Mouse (Mus musculus) thymus, adult 2 months (tissue): ENCODE data around the gene Map1lc3b. TPM values are rescaled to one million over a fixed set of nuclear protein-coding genes. Genes with fewer than 3 reads are reported as not detected.

Experiments used
- DNase-seq: peaks from one replicate; pipeline ENCODE4 v3.0.0; 2021
- H3K27ac ChIP-seq: fragments of 200-500 bp; 2 replicates; pipeline ENCODE4 v1.5.1; 2012; ENCODE audit warnings: low read length, control low read depth; ENCODE audit not compliant: control insufficient read depth, insufficient read depth
- H3K27me3 ChIP-seq: fragments of 200-500 bp; 2 replicates; pipeline ENCODE4 v1.6.1; 2012; ENCODE audit warnings: mild to moderate bottlenecking, low read length, moderate library complexity, mixed read lengths; ENCODE audit not compliant: control insufficient read depth, insufficient read depth
- H3K36me3 ChIP-seq: fragments of 200-500 bp; 2 replicates; pipeline ENCODE4 v1.6.1; 2012; ENCODE audit warnings: mild to moderate bottlenecking, low read length, moderate library complexity; ENCODE audit not compliant: control insufficient read depth, insufficient read depth
- H3K4me1 ChIP-seq: fragments of 200-500 bp; replicated peaks from 2 replicates; pipeline ENCODE4 v1.6.1; 2012; ENCODE audit warnings: low read length; ENCODE audit not compliant: control insufficient read depth, insufficient read depth
- H3K4me3 ChIP-seq: fragments of 200-500 bp; 2 replicates; pipeline ENCODE4 v1.5.1; 2012; ENCODE audit warnings: mild to moderate bottlenecking, low read length, control low read depth, moderate library complexity; ENCODE audit not compliant: control insufficient read depth, insufficient read depth
- CTCF ChIP-seq: fragments of 200-500 bp; IDR thresholded peaks from 2 replicates; pipeline ENCODE4 v1.5.1; 2012; ENCODE audit warnings: mild to moderate bottlenecking, control low read depth, low read length, moderate library complexity, borderline replicate concordance; ENCODE audit not compliant: control insufficient read depth, poor library complexity, insufficient read depth; ENCODE audit errors: extremely low read depth
- POLR2A ChIP-seq: fragments of 200-500 bp; IDR thresholded peaks from 2 replicates; pipeline ENCODE4 v1.6.1; 2012; ENCODE audit warnings: mild to moderate bottlenecking, low read length, control low read depth, moderate library complexity; ENCODE audit not compliant: control insufficient read depth, poor library complexity, insufficient read depth; ENCODE audit errors: extremely low read depth
- WGBS: fragments of 180-500 bp; shearing (Covaris S2); methylation state at CpG from one replicate; pipeline ENCODE4 v1.1.7; 2018; 5-methylcytosine and 5-hydroxymethylcytosine counted together
- polyA plus RNA-seq: library from polyadenylated mRNA; depleted of rRNA; stranded (reverse); fragments of >200 nt; gene quantifications from 2 replicates; pipeline ENCODE4 v1.2.3, GENCODE M21; 2012

The Map1lc3b gene
- polyA plus RNA-seq, 1 experiment: 103 TPM

GRCm38 (mm10) chr8:121550056-121550455 is 40.1 kb upstream of the Map1lc3b start:
- no peaks in the 10 kb centered on the region for H3K27me3 ChIP-seq
- peaks cover 6% of the 10 kb centered on the region for H3K36me3 ChIP-seq
- 93% methylated on average over 6 of the region's 6 CpGs for WGBS
- H3K4me3 ChIP-seq: no peak overlapping the region
- H3K4me1 ChIP-seq: no peaks in the 10 kb centered on the region
- TF ChIP-seq CTCF (no peak), POLR2A (no peak)
- no peak for DNase-seq
- no peak overlapping the region for H3K27ac ChIP-seq

- no peak for DNase-seq
- Histone ChIP-seq H3K36me3 (peaks cover 6% of the 10 kb centered on the region), H3K27me3 (no peaks in the 10 kb centered on the region), H3K4me1 (no peaks in the 10 kb centered on the region), H3K4me3 (no peak overlapping the region), H3K27ac (no peak overlapping the region)
- 94% methylated on average over 24 of the region's 24 CpGs for WGBS
- TF ChIP-seq CTCF (no peak), POLR2A (no peak)
These were observed 38.8 kb upstream of the Map1lc3b start for GRCm38 (mm10) chr8:121551065-121551985.

- no peak for DNase-seq
- 88% methylated on average over 8 of the region's 9 CpGs for WGBS
- Histone ChIP-seq H3K4me1 (no peaks in the 10 kb centered on the region), H3K27ac (no peak overlapping the region), H3K4me3 (no peak overlapping the region), H3K36me3 (peaks cover 6% of the 10 kb centered on the region), H3K27me3 (no peaks in the 10 kb centered on the region)
- TF ChIP-seq POLR2A (no peak), CTCF (no peak)
These were observed 37.7 kb upstream of the Map1lc3b start for GRCm38 (mm10) chr8:121552506-121552905.

- Histone ChIP-seq H3K27me3 (no peaks in the 10 kb centered on the region), H3K27ac (no peak overlapping the region), H3K4me3 (no peak overlapping the region), H3K4me1 (no peaks in the 10 kb centered on the region), H3K36me3 (peaks cover 6% of the 10 kb centered on the region)
- no peak for DNase-seq
- no peak for TF ChIP-seq CTCF
- 96% methylated on average over 32 of the region's 32 CpGs for WGBS
These were observed 36.2 kb upstream of the Map1lc3b start for GRCm38 (mm10) chr8:121553831-121554475.

- no peak for DNase-seq
- TF ChIP-seq CTCF (no peak), POLR2A (no peak)
- 97% methylated on average over 11 of the region's 11 CpGs for WGBS
- no peaks in the 10 kb centered on the region; the same call in 1 of the 2 replicates for H3K36me3 ChIP-seq
- H3K27me3 ChIP-seq: no peaks in the 10 kb centered on the region
- no peak overlapping the region for H3K4me3 ChIP-seq
- no peaks in the 10 kb centered on the region for H3K4me1 ChIP-seq
- no peak overlapping the region for H3K27ac ChIP-seq
These were observed 32.4 kb upstream of the Map1lc3b start for GRCm38 (mm10) chr8:121557746-121558145.

GRCm38 (mm10) chr8:121558538-121558937 is 31.6 kb upstream of the Map1lc3b start:
- DNase-seq: no peak
- Histone ChIP-seq H3K27me3 (no peaks in the 10 kb centered on the region), H3K4me1 (no peaks in the 10 kb centered on the region), H3K4me3 (no peak overlapping the region), H3K27ac (no peak overlapping the region), H3K36me3 (no peaks in the 10 kb centered on the region; the same call in 1 of the 2 replicates)
- 94% methylated on average over 16 of the region's 16 CpGs for WGBS
- TF ChIP-seq POLR2A: no peak
- no peak for TF ChIP-seq CTCF

GRCm38 (mm10) chr8:121559801-121560200 is 30.4 kb upstream of the Map1lc3b start:
- Histone ChIP-seq H3K4me1 (no peaks in the 10 kb centered on the region), H3K27me3 (no peaks in the 10 kb centered on the region), H3K36me3 (no peaks in the 10 kb centered on the region; the same call in 1 of the 2 replicates), H3K27ac (no peak overlapping the region), H3K4me3 (no peak overlapping the region)
- TF ChIP-seq POLR2A: no peak
- TF ChIP-seq CTCF: no peak
- DNase-seq: no peak
- WGBS: 92% methylated on average over 12 of the region's 12 CpGs
